Mouse (Mus musculus) CH12.LX (cell line): ENCODE measurements around the gene Luc7l3.

ENCODE experiments used
- CTCF ChIP-seq, 2 experiments: IDR thresholded peaks in 1 of 2; conservative IDR thresholded peaks in 1 of 2; 2 replicates each; pipeline ENCODE4 v1.5.1; 2011 to 2012; ENCODE audit warnings: low read depth in 2 of 2, low read length in 2 of 2, improper control_type of control experiment in 1 of 2, inconsistent platforms in 1 of 2, mild to moderate bottlenecking in 1 of 2, moderate library complexity in 1 of 2
- E2F4 ChIP-seq: IDR thresholded peaks from 2 replicates; pipeline ENCODE4 v1.6.1; 2011; ENCODE audit warnings: low read depth, low read length, improper control_type of control experiment; ENCODE audit not compliant: insufficient replicate concordance
- EP300 ChIP-seq: IDR thresholded peaks from 2 replicates; pipeline ENCODE4 v1.6.1; 2011; ENCODE audit warnings: low read length, improper control_type of control experiment
- HCFC1 ChIP-seq: IDR thresholded peaks from 2 replicates; pipeline ENCODE4 v1.6.1; 2012; ENCODE audit warnings: low read depth, mild to moderate bottlenecking, inconsistent platforms, low read length, improper control_type of control experiment
- POLR2A ChIP-seq: IDR thresholded peaks from 2 replicates; pipeline ENCODE4 v1.6.1; 2011; ENCODE audit warnings: low read depth, mild to moderate bottlenecking, improper control_type of control experiment, low read length
- ZMIZ1 ChIP-seq: IDR thresholded peaks from 2 replicates; pipeline ENCODE4 v1.6.1; 2012; ENCODE audit warnings: low read depth, mild to moderate bottlenecking, inconsistent platforms, low read length, improper control_type of control experiment

GRCm38 (mm10) chr11:94314098-94314652, 7.6 kb downstream of the Luc7l3 start:
- TF ChIP-seq EP300 = no peak
- no peak for TF ChIP-seq CTCF (conservative IDR thresholded peaks at IDR 0.05 in 1 of 2, IDR thresholded peaks at IDR 0.05 in 1 of 2; ENCODE audit: low read depth in 2 of 2, low read length in 2 of 2)
- TF ChIP-seq POLR2A = no peak
- TF ChIP-seq HCFC1 = no peak
- no peak for TF ChIP-seq E2F4
- no peak for TF ChIP-seq ZMIZ1
